Mouse (Mus musculus): ENCODE measurements at regions not wholly inside any gene's neighbourhood (a gene's known extent, or its start where the extent isn't known, plus 50 kb on each side); places are given as distances from the start of the nearest gene placed in this dataset.

DNA sequence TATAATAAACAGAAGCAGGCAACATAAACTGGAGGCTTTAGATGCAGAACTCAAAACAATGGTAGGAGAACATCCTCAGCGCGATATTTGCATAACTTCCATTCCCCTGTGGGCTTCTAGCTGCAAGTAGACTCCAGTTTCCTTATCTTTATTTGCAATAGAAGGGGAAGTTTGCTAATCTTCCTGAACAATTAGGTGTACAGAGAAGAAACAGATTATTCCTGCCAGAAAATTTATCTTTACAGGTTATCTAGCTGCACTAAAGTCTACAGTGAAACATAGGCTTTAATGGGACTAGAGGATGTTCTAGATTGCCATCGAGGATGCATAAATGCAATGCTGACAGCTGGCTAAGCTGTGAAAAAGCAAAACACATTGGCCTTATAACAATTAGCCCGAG is 1544.0 kb downstream of the Efna5 start:
- TF ChIP-seq CTCF (IDR thresholded peaks at IDR 0.05; ENCODE audit: borderline replicate concordance, insufficient read depth, low read length) = no peak
- TF ChIP-seq POLR2A (IDR thresholded peaks at IDR 0.05; ENCODE audit: low read depth, low read length) = no peak
